Mouse (Mus musculus) testis, postnatal 10 days (tissue): Measurements from ENCODE around the gene Ess2.

Source experiments
- DNase-seq: peaks from one replicate; pipeline ENCODE4 v3.0.0; 2021; ENCODE audit warnings: low spot score

The Ess2 gene

GRCm38 (mm10) chr16:17853263-17853662 lies 57.9 kb downstream of the Ess2 start:
- DNase-seq, result no peak

- no peak for DNase-seq
Measured at GRCm38 (mm10) chr16:17851860-17852259, 59.3 kb downstream of the Ess2 start.

GRCm38 (mm10) chr16:17851331-17851730 lies 59.8 kb downstream of the Ess2 start:
- no peak for DNase-seq
